Mouse (Mus musculus) ES-Bruce4 (cell line): Measurements from ENCODE around the gene Fam32a.
A peak's percentile ranks its signal among the peaks of the same experiment; 100 is the strongest.

Experiments used
- CTCF ChIP-seq: IDR thresholded peaks from one replicate; pipeline ENCODE4 v1.8.1; 2011; ENCODE audit warnings: low read depth, low read length
- EP300 ChIP-seq: IDR thresholded peaks from 2 replicates; pipeline ENCODE4 v1.6.1; 2011; ENCODE audit warnings: low read depth, low read length; ENCODE audit not compliant: insufficient read depth

DNA sequence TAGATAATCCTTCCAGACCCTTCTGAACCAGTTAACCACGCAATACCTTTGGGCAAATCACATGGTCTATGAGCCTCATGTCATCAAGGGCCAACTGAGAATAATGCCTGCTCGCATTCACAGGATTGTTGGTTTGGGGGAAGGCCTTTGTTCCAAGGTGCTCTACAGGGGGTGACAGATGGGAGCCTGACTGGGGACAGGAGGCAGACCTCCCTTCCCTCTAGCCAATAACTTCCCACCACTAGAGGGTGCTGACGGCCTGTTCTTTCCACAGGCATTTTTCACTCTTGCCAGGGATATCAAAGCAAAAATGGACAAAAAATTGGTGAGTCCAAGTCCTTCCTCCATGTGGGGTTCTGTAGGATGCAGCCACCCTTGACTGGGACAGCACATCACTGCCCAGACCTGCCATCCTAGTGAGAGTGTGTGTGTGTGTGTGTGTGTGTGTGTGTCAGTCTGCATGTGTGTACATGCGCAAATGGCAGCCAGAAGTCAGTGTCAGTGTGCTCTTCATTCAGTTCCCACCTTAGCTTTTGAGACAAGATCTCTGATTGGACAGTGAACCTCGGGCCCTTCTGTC lies 42.1 kb upstream of the Fam32a start:
- TF ChIP-seq CTCF (peak; percentile 67), EP300 (no peak)
